Mouse (Mus musculus) heart, embryonic 12.5 days (tissue): ENCODE data around the gene Tepsin. TPM values are rescaled to one million over a fixed set of nuclear protein-coding genes. Genes with fewer than 3 reads are reported as not detected.

Experiments
- ATAC-seq: fragments of 200-750 bp; cut with Nextera tagmentation; 2 replicates; pipeline ENCODE4 v1.8.0; 2017; ENCODE audit warnings: moderate TSS enrichment, moderate library complexity; ENCODE audit not compliant: insufficient number of reproducible peaks, low FRiP score
- H3K27ac ChIP-seq: fragments of 300-500 bp; sonication (generic); 2 replicates; pipeline ENCODE4 v1.5.1; 2016; ENCODE audit warnings: mild to moderate bottlenecking, moderate library complexity; ENCODE audit not compliant: poor library complexity, severe bottlenecking
- H3K27me3 ChIP-seq: fragments of 300-500 bp; sonication (generic); replicated peaks from 2 replicates; pipeline ENCODE4 v1.6.1; 2016; ENCODE audit warnings: mild to moderate bottlenecking, moderate library complexity
- H3K36me3 ChIP-seq: fragments of 300-500 bp; sonication (generic); 2 replicates; pipeline ENCODE4 v1.6.1; 2016; ENCODE audit warnings: mild to moderate bottlenecking, moderate library complexity
- H3K4me1 ChIP-seq: fragments of 300-500 bp; sonication (generic); replicated peaks from 2 replicates; pipeline ENCODE4 v1.6.1; 2016; ENCODE audit warnings: mild to moderate bottlenecking
- H3K4me2 ChIP-seq: fragments of 300-500 bp; sonication (generic); 2 replicates; pipeline ENCODE4 v1.6.1; 2016; ENCODE audit warnings: mild to moderate bottlenecking, moderate library complexity
- H3K4me3 ChIP-seq: fragments of 300-500 bp; sonication (generic); 2 replicates; pipeline ENCODE4 v1.5.1; 2016; ENCODE audit warnings: mild to moderate bottlenecking
- H3K9ac ChIP-seq: fragments of 300-500 bp; sonication (generic); 2 replicates; pipeline ENCODE4 v1.6.1; 2016; ENCODE audit warnings: mild to moderate bottlenecking, moderate library complexity
- H3K9me3 ChIP-seq: fragments of 300-500 bp; sonication (generic); replicated peaks from 2 replicates; pipeline ENCODE4 v1.6.1; 2016; ENCODE audit warnings: mild to moderate bottlenecking, moderate library complexity
- WGBS: fragments of 180-500 bp; shearing (Covaris S2); methylation state at CpG from one replicate; pipeline ENCODE4 v1.1.7; 2016; 5-methylcytosine and 5-hydroxymethylcytosine counted together
- polyA plus RNA-seq: library from polyadenylated mRNA; unstranded; fragments of >200 nt; fragmentation: Nextera tagmentation; extraction: Ambion mirVana; gene quantifications from 2 replicates; pipeline ENCODE4 v1.2.1, GENCODE M21; 2016

Tepsin gene
- polyA plus RNA-seq, 1 experiment from 2014 or later, result 15.5 TPM

GRCm38 (mm10) chr11:120129281-120129680, 30.8 kb upstream of the Tepsin start:
- 86% methylated on average over 7 of the region's 7 CpGs for WGBS
- H3K27me3 ChIP-seq, result no peaks in the 10 kb centered on the region
- no peaks in the 10 kb centered on the region for H3K9me3 ChIP-seq
- H3K9ac ChIP-seq, result no peak overlapping the region
- H3K4me1 ChIP-seq, result peaks cover 3% of the 10 kb centered on the region
- H3K4me3 ChIP-seq, result no peak overlapping the region
- no peak overlapping the region for H3K27ac ChIP-seq
- peaks cover 75% of the 10 kb centered on the region for H3K36me3 ChIP-seq
- H3K4me2 ChIP-seq, result no peak overlapping the region
- ATAC-seq, result no peak

- H3K4me2 ChIP-seq, result no peak overlapping the region
Observed at GRCm38 (mm10) chr11:120126845-120127244, 28.3 kb upstream of the Tepsin start.

GRCm38 (mm10) chr11:120122126-120122525, 23.6 kb upstream of the Tepsin start:
- ATAC-seq, result no peak
- H3K36me3 ChIP-seq, result peaks cover 54% of the 10 kb centered on the region
- H3K4me3 ChIP-seq, result no peak overlapping the region
- no peak overlapping the region for H3K27ac ChIP-seq
- H3K9ac ChIP-seq, result no peak overlapping the region
- H3K4me1 ChIP-seq, result peaks cover 25% of the 10 kb centered on the region
- no peak overlapping the region for H3K4me2 ChIP-seq
- 83% methylated on average over 12 of the region's 12 CpGs for WGBS
- H3K9me3 ChIP-seq, result no peaks in the 10 kb centered on the region
- H3K27me3 ChIP-seq, result no peaks in the 10 kb centered on the region

More at GRCm38 (mm10) chr11:120126845-120127244, 28.3 kb upstream of the Tepsin start:
- peaks cover 5% of the 10 kb centered on the region; the same call in 1 of the 2 replicates for H3K4me1 ChIP-seq
- no peak overlapping the region for H3K4me3 ChIP-seq
- no peaks in the 10 kb centered on the region for H3K9me3 ChIP-seq
- peaks cover 76% of the 10 kb centered on the region for H3K36me3 ChIP-seq
- no peak overlapping the region for H3K9ac ChIP-seq
- WGBS, result 83% methylated on average over 2 of the region's 2 CpGs
- no peak overlapping the region for H3K27ac ChIP-seq
- no peaks in the 10 kb centered on the region for H3K27me3 ChIP-seq
- no peak for ATAC-seq

GRCm38 (mm10) chr11:120120642-120121420, 22.3 kb upstream of the Tepsin start:
- H3K9ac ChIP-seq, result 0 out of 2 replicates have a peak overlapping the region, but pooled peaks have one; percentile 15
- H3K4me3 ChIP-seq, result no peak overlapping the region
- H3K4me1 ChIP-seq, result peaks cover 25% of the 10 kb centered on the region
- no peaks in the 10 kb centered on the region for H3K27me3 ChIP-seq
- no peak for ATAC-seq
- H3K36me3 ChIP-seq, result peaks cover 58% of the 10 kb centered on the region
- no peak overlapping the region for H3K27ac ChIP-seq
- 83% methylated on average over 17 of the region's 17 CpGs for WGBS
- H3K4me2 ChIP-seq, result no peak overlapping the region
- H3K9me3 ChIP-seq, result no peaks in the 10 kb centered on the region

GRCm38 (mm10) chr11:120119936-120120541, 21.5 kb upstream of the Tepsin start:
- Histone ChIP-seq H3K4me2 (no peak overlapping the region), H3K9ac (0 out of 2 replicates have a peak overlapping the region, but pooled peaks have one; percentile 15), H3K9me3 (no peaks in the 10 kb centered on the region), H3K27me3 (no peaks in the 10 kb centered on the region), H3K36me3 (peaks cover 61% of the 10 kb centered on the region), H3K4me3 (no peak overlapping the region), H3K27ac (no peak overlapping the region; the same call in 1 of the 2 replicates), H3K4me1 (peaks cover 25% of the 10 kb centered on the region)
- peak; percentile 9; the same call in 1 of the 2 replicates for ATAC-seq
- 61% methylated on average over 10 of the region's 10 CpGs for WGBS

GRCm38 (mm10) chr11:120119108-120119507, 20.6 kb upstream of the Tepsin start:
- no peak overlapping the region for H3K4me3 ChIP-seq
- no peak for ATAC-seq
- H3K9ac ChIP-seq, result no peak overlapping the region
- 92% methylated on average over 7 of the region's 7 CpGs for WGBS
- peaks cover 70% of the 10 kb centered on the region for H3K36me3 ChIP-seq
- no peak overlapping the region for H3K4me2 ChIP-seq
- H3K27me3 ChIP-seq, result no peaks in the 10 kb centered on the region
- H3K27ac ChIP-seq, result no peak overlapping the region
- H3K9me3 ChIP-seq, result no peaks in the 10 kb centered on the region
- H3K4me1 ChIP-seq, result peaks cover 25% of the 10 kb centered on the region

- no peaks in the 10 kb centered on the region for H3K27me3 ChIP-seq
- H3K4me1 ChIP-seq, result peaks cover 33% of the 10 kb centered on the region
- WGBS, result 73% methylated on average over 2 of the region's 2 CpGs
- H3K9ac ChIP-seq, result no peak overlapping the region
- no peak overlapping the region for H3K4me3 ChIP-seq
- no peaks in the 10 kb centered on the region for H3K9me3 ChIP-seq
- H3K36me3 ChIP-seq, result peaks cover 64% of the 10 kb centered on the region
- no peak overlapping the region for H3K27ac ChIP-seq
- ATAC-seq, result no peak
- no peak overlapping the region for H3K4me2 ChIP-seq
Observed at GRCm38 (mm10) chr11:120117626-120118025, 19.1 kb upstream of the Tepsin start.

GRCm38 (mm10) chr11:120114488-120115215, 16.1 kb upstream of the Tepsin start:
- peaks cover 38% of the 10 kb centered on the region for H3K4me1 ChIP-seq
- no peak overlapping the region for H3K27ac ChIP-seq
- no peaks in the 10 kb centered on the region for H3K27me3 ChIP-seq
- no peak overlapping the region for H3K4me3 ChIP-seq
- no peak for ATAC-seq
- H3K4me2 ChIP-seq, result no peak overlapping the region
- no peaks in the 10 kb centered on the region for H3K9me3 ChIP-seq
- 93% methylated on average over 21 of the region's 21 CpGs for WGBS
- no peak overlapping the region for H3K9ac ChIP-seq
- peaks cover 60% of the 10 kb centered on the region for H3K36me3 ChIP-seq

- H3K9me3 ChIP-seq, result no peaks in the 10 kb centered on the region
- 55% methylated on average over 4 of the region's 4 CpGs for WGBS
- peaks cover 34% of the 10 kb centered on the region for H3K4me1 ChIP-seq
- peak; percentile 43; the same call in 1 of the 2 replicates for ATAC-seq
- H3K4me2 ChIP-seq, result no peak overlapping the region
- no peaks in the 10 kb centered on the region for H3K27me3 ChIP-seq
- H3K27ac ChIP-seq, result peak overlapping the region; percentile 76
- no peak overlapping the region for H3K4me3 ChIP-seq
- no peak overlapping the region for H3K9ac ChIP-seq
- H3K36me3 ChIP-seq, result peaks cover 72% of the 10 kb centered on the region
Observed at GRCm38 (mm10) chr11:120112136-120112535, 13.6 kb upstream of the Tepsin start.

GRCm38 (mm10) chr11:120111033-120111432, 12.5 kb upstream of the Tepsin start:
- H3K27ac ChIP-seq, result peak overlapping the region; percentile 70; the same call in 1 of the 2 replicates
- 10% methylated on average over 2 of the region's 2 CpGs for WGBS
- peaks cover 34% of the 10 kb centered on the region for H3K4me1 ChIP-seq
- H3K9me3 ChIP-seq, result no peaks in the 10 kb centered on the region
- H3K27me3 ChIP-seq, result no peaks in the 10 kb centered on the region
- ATAC-seq, result no peak
- H3K4me2 ChIP-seq, result no peak overlapping the region
- H3K36me3 ChIP-seq, result peaks cover 70% of the 10 kb centered on the region
- H3K4me3 ChIP-seq, result no peak overlapping the region
- H3K9ac ChIP-seq, result no peak overlapping the region

- peaks cover 70% of the 10 kb centered on the region for H3K36me3 ChIP-seq
- no peak for ATAC-seq
- no peaks in the 10 kb centered on the region for H3K9me3 ChIP-seq
- no peak overlapping the region for H3K4me3 ChIP-seq
- H3K4me1 ChIP-seq, result peaks cover 34% of the 10 kb centered on the region
- H3K27ac ChIP-seq, result no peak overlapping the region
- no peak overlapping the region for H3K4me2 ChIP-seq
- H3K9ac ChIP-seq, result no peak overlapping the region
- no peaks in the 10 kb centered on the region for H3K27me3 ChIP-seq
- 66% methylated on average over 7 of the region's 7 CpGs for WGBS
Observed at GRCm38 (mm10) chr11:120110554-120110953, 12.0 kb upstream of the Tepsin start.
